Mouse (Mus musculus): ENCODE data around the gene Dpp6. TPM values are rescaled to one million over a fixed set of nuclear protein-coding genes. Genes with fewer than 3 reads are reported as not detected.

The Dpp6 gene
- total RNA-seq, 2 experiments from 2014 or later: not detected

DNA sequence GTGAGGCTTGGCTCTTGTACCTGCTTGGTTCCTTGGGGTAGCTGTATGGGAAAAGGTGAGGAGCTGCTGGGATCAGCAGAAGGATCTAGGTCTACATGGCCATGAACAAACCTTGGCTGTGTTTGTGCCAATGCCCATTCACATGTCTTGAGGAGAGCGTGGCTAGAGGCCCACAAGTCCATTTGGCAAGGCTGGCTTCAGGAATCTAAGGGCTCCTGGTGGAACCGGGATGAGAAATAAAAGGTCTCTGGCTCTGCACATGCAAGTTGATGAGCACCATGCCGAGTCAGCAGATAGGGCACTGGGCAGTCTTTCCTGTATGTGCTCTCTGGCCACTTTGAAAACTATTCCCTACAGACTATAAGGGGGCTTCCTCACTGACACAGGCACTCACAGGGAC, 441.6 kb downstream of the Dpp6 start:
- no peak for ATAC-seq (replicated peaks; ENCODE audit: low FRiP score, low TSS enrichment, poor library complexity, severe bottlenecking)

DNA sequence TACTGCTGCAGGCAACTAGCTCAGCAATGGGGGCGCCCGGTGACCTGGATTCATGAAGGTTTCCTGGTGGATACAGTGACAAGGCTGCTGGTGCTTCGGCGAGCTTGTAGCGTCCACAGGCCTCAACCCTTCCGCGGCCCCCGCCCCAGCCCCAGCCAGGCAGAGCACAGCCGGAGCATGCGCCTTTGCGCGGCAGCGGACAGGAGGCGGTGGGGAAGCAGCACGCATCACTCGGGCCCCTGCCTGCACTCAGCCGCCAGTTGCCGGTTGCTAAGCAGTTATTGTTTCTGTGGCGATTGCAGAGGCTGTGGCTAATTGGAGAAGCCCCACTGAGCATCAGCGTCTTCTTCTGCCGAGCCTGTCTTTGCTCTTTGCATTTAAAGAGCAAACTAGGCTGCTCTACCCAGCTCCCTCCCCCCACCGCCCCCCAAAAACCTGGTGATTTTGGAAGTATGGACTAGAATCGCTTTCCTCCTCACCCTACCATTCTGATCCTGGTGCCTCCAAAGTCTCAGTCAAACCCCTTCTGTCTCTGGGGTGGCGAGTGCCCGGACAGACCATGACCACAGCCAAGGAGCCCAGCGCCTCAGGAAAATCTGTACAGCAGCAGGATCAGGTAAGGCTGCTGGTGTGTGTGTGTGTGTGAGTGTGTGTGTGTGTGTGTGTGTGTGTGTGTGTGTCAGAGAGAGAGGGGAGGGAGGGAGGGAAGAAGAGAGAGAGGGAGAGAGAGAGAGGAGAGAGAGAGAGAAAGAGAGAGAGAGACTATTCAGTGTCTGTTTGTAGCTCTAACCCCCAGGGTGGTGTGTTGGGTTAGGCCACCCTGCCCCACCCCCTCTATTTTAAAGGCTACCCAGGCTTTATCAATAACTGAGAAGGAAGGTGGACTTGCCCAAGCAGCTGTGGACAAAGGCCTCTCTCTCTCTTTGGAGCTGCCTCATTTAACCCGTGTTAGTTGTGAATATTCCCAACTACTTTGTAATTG, 445.0 kb downstream of the Dpp6 start:
- ATAC-seq (replicated peaks; ENCODE audit: low FRiP score, low TSS enrichment, poor library complexity, severe bottlenecking): no peak

DNA sequence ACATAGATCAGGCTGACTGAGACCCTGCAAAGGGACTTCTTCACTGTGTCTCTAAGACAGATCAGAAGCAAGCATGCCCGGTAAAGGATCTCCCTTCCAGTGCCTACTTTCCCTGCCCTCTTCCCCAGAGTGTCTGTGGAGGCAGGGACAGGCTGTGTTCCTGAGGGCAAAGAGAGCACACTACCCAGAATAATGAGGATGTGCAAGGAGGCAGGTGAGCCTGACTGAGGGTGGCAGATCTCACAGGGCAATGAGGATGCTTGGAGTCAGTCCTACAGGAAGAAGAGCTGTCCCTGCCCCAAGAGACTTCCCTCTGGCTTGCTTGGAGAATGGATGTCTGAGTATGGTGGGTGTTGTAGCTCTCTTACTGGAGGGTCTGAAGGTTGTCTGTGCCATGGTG, 445.7 kb downstream of the Dpp6 start:
- no peak for ATAC-seq (replicated peaks; ENCODE audit: low FRiP score, low TSS enrichment, poor library complexity, severe bottlenecking)

DNA sequence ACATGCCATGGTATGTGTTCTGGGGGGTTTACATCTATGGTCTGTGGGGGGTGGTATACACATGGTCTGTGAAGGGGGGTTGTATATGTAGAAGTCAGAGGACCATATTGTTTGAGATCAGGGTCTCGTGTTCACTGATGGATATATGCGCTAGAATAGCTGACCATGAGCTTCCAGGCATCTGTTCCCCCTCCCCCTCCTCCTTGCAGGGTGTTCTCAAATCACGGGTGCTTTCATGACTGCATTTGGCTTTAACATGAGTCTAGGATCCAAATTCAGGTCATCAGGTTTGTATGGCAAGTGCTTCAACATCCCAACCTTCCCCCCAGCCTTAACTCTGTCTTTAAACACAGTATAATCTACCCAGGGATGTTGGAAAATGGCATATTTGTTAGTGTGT, 448.3 kb downstream of the Dpp6 start:
- ATAC-seq (replicated peaks; ENCODE audit: low FRiP score, low TSS enrichment, poor library complexity, severe bottlenecking): no peak

DNA sequence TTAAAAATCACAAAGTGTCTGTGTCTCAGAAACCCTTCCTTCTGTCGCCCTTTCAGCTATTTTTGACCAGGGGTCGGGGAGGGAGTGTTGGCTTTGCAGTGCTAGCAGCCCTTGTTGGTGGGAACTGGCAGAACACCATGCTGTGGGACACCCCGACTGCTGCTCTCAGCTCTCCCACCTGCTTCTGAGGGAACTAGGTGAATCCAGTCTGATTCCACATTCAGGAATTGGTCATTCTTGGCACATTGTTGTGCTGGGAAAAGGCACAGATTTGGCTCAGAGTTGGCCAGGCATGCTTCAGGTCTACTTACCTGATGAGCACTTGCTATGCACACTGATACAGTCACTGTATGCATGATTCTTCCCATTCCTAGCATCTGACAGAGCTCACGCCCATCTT, 454.3 kb downstream of the Dpp6 start:
- no peak for ATAC-seq (replicated peaks; ENCODE audit: low FRiP score, low TSS enrichment, poor library complexity, severe bottlenecking)

DNA sequence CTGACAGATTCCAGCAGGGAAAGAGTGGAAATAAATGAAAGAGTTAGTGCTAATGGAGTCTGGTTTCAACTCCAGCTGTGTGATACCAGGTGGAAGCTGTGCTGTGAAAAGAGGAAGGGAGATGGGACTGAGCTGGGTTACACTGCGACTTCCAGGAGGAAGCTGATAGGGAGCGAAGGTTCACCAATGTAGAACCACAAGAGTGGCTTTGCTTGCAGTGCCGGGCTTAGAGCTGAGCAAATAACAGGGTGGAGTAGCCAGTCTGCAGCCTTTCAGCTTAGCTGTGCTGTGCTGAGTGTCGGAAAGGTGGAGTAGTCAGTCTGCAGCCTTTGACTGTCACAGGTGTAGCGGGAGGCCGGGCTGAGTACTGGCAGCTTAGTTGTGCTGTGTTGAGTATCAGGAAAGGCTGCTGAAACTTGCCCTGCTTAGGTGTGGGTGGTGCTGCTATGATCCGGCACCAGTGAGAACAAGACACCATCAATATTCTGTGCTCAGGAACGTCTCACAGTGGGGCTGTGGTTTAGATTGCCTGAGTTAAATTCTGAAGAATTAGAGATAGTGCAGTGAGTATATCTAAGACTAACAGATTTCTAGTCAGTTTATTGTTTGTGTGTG, 457.9 kb downstream of the Dpp6 start:
- no peak for ATAC-seq (replicated peaks; ENCODE audit: low FRiP score, low TSS enrichment, poor library complexity, severe bottlenecking)

DNA sequence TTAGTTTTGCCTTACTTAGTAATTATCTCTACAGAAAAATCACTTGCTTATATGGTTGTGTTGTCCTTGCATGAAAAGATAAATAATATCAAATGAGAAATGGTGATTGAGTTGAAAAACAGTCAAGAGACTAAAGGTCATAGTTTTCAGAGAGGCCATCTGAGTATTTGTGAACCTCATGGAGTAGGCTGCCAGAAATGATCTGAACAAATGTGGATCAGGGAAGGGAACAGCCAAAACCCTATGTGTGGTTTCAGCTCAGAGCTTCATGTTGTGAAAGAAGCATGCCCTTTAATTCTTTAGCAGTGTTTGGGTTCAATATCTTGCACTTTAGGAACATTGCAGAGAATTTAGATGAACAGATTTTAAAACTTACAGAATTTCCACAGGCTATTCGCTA, 458.9 kb downstream of the Dpp6 start:
- ATAC-seq (replicated peaks; ENCODE audit: low FRiP score, low TSS enrichment, poor library complexity, severe bottlenecking): no peak

DNA sequence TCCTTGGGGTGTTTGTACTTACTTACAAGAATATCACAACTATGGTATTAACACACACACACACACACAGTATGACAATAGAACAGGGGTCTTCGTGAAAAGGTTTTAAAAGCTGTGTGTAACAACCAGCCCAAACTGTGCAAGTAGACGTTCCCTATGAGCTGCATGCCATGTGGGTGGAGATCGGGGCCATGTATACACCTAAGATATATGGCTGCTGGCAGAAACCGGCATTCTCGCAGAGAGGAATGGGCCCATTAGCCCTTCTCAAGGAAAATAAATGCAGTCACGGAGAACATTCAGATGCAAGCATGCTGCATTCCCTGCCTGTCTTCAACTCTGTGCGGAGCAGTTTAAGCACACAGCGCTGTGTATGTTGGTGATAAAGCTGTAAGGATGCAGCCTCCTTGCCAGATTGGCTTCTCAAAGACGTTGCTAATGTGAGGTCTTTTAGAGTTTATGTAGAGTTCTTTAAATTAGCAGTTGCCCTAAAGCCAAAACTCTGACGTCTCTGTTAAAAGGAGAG, 461.2 kb downstream of the Dpp6 start:
- ATAC-seq (replicated peaks; ENCODE audit: low FRiP score, low TSS enrichment, poor library complexity, severe bottlenecking): no peak

DNA sequence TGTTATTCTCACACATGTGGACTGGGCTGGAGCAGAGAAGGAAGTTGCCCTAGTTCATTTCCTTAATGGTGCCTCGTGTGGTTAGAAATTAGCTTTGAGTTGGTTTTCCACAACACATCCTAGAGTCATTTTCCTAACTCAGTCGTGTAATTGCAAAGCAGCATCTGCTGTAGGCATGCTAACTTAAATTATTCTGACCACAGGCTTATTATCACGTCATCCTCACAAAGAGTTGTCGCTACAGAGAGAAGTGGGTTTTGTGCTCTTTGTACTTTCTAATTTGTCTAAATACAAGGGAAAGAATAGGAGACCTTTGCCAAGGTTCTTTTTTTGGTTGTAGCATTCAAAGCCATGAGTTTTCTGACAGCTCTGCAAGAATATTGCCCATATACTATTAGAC, 469.9 kb downstream of the Dpp6 start:
- no peak for ATAC-seq (replicated peaks; ENCODE audit: low FRiP score, low TSS enrichment, poor library complexity, severe bottlenecking)

DNA sequence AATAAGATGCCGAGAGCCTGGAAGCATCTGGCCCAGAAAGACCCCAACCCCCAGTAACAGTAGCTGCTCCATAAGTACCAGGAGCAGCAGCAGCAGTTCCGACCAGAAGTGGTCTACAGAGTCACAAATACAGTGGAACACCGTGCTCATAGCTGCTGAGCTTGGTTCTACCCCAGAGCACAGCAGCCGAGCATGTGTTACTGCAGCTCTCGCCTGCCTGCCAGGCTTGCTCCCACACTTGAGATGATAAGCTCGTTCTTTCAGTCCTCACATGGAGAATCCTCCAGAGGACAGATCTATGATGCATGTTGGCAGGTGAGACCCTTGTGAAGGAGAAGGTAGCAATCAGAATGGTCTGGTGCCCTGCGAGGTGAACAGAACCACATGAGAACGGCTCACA, 474.4 kb downstream of the Dpp6 start:
- ATAC-seq (replicated peaks; ENCODE audit: low FRiP score, low TSS enrichment, poor library complexity, severe bottlenecking): no peak

DNA sequence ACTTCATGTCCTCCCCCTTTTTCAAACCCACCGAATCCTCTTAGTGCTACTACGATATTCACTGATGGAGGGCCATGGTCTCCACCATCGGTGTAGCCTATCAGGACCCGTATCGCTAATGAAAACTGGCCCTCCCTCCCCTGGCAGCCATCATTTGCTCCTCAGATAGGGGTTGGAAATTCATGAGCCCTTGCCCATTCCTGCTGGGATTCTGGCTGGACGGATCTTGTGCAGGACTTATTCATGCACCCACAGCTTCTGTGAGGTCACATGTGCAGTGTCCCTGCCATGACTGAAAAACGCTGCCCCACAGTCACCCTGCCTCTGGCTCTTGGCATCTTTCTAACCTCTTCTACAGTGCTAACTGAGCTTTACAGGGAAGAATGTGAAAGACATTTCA, 475.2 kb downstream of the Dpp6 start:
- no peak for ATAC-seq (replicated peaks; ENCODE audit: low FRiP score, low TSS enrichment, poor library complexity, severe bottlenecking)

DNA sequence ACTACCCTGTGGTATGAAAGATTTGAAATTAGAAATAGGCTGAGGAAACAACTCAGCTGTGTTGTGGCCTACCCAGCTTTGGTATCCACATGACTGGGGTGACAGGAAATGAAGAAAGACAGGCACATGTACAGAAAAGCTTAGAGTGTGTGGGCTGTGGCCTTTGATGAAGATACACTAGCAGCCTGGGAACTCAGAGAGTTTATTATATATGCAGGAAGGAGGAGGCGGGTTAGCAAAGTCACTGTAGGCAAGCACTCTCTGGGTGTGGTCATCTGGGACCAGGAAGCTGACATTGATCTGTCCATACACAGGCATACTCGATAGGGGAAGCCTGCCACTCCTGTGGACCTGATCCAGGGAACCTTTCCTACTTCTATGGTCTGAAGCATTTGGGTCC, 487.1 kb downstream of the Dpp6 start:
- ATAC-seq (replicated peaks; ENCODE audit: low FRiP score, low TSS enrichment, poor library complexity, severe bottlenecking): no peak

DNA sequence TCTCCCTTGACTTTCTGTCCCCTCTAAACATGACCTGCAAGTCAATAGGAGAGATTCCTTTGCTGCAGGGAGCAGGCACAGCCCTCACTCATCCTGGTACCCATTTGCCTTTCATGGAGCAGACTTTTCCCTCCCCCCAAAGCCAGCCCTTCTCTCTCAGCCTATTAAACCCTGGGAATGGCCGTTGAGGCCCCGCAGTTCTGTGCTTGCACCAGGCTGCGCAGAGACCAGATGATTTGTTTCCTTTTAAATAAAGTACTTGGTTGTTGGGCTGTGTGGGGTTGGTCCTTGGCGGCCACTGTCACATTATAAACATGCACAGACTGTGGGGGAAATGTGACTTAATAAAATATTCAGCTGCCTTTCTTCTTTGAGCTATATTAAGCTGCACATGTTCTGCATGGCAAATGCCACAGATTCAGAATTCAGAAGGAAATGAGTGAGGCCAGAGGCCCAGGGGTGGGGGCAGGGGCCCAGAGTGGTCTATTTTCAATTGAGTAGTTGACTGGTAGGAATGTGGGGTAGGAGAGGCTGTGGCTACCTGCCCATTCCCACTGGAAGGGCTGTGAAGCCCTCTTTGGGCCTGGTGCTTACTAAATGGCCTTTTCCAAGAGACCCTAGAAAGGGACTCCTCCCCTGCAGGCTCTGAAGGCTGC, 489.6 kb downstream of the Dpp6 start:
- ATAC-seq (replicated peaks; ENCODE audit: low FRiP score, low TSS enrichment, poor library complexity, severe bottlenecking): no peak

DNA sequence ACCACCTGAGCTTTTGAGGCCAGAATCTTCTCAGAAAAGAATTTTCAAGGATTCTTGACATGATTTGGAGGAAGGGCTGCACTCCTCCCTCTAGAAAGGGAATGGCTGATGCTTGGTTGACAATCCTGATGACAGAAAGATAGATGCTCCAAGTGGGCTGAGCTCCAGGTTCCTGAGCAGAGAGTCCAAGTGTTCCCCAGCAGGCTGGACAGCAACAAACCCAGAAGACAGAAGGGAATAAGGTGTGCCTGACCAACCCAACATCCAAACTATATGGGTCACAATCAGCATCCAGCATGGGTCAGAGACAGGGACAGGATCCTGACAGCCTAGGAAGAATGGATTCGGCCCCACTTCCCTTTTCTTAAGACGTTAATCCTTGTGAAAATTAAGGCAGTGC, 493.2 kb downstream of the Dpp6 start:
- no peak for ATAC-seq (replicated peaks; ENCODE audit: low FRiP score, low TSS enrichment, poor library complexity, severe bottlenecking)

DNA sequence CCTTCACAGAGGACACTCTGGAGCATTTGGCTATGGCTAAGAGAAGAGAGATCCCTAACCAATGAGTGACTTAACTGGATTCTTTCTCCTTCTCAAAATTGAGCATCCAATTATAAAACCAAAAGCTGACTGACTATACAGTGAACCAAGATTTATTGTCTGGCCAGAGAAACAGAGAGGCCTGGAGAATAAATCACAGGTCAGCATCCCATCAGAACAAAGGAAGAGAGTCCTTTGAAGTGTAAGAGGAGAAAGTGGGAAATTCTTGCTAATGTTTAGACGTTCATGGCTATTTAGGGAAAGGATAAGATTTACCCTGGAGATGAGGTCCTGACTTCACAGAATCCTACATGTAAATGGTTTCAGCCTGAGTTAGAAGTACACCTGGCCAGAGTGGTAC, 499.7 kb downstream of the Dpp6 start:
- no peak for ATAC-seq (replicated peaks; ENCODE audit: low FRiP score, low TSS enrichment, poor library complexity, severe bottlenecking)

DNA sequence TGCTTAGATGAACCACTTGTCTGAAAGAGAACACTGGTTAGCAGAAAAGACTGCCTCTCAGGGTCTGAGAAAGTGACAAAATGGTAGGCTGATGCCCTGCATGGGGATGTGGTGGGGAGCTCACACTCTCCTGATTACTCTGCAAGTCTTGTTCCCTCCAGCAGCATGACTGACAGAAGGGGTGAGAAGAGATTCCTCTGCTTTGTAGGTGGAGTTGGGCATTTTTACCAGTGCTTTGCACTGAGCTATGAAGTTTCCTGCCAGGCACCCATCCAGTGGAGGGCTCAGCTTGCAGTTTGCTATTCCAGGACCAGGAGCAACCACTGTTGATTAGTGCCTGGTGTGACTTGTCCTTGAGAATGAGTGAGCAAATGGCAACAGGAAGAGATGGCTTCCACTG, 500.3 kb downstream of the Dpp6 start:
- no peak for ATAC-seq (replicated peaks; ENCODE audit: low FRiP score, low TSS enrichment, poor library complexity, severe bottlenecking)

DNA sequence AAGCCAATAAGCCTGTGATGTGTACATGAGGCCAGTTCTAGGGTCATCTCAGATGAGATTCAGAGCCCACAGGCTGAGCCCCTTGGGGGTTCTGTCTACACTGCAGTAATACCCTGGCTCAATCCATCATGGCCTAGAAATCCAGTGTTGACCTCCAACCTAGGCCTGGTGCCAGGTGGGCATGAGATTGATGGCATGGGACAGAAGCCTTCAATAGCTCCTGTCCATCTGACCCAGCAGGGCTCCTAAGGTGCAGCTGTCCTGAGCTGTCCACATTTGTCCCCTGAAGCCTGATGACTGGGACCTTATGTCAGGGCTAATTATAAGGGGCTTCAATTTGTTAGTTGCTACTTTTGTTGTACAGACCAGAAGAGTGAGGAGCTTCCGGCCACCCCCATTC, 500.8 kb downstream of the Dpp6 start:
- no peak for ATAC-seq (replicated peaks; ENCODE audit: low FRiP score, low TSS enrichment, poor library complexity, severe bottlenecking)

DNA sequence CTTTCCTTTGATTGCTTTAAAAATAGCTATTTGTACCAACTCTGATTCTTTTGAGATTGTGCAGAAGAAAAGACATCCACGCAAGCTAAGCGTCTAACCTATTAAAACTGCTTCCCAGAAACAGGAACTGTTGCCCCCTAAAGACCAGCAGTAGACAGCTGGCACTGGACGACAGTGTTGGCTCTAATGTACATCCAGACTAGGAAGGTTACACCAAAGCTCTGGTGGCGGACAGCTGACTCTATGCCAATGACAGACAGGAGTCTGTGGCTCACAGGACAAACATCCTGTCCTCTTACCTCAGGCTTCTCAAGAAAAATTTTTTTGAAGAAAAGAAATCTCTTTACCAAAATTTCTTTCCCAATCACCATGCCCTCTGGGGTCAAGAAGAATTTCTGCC, 502.7 kb downstream of the Dpp6 start:
- no peak for ATAC-seq (replicated peaks; ENCODE audit: low FRiP score, low TSS enrichment, poor library complexity, severe bottlenecking)

DNA sequence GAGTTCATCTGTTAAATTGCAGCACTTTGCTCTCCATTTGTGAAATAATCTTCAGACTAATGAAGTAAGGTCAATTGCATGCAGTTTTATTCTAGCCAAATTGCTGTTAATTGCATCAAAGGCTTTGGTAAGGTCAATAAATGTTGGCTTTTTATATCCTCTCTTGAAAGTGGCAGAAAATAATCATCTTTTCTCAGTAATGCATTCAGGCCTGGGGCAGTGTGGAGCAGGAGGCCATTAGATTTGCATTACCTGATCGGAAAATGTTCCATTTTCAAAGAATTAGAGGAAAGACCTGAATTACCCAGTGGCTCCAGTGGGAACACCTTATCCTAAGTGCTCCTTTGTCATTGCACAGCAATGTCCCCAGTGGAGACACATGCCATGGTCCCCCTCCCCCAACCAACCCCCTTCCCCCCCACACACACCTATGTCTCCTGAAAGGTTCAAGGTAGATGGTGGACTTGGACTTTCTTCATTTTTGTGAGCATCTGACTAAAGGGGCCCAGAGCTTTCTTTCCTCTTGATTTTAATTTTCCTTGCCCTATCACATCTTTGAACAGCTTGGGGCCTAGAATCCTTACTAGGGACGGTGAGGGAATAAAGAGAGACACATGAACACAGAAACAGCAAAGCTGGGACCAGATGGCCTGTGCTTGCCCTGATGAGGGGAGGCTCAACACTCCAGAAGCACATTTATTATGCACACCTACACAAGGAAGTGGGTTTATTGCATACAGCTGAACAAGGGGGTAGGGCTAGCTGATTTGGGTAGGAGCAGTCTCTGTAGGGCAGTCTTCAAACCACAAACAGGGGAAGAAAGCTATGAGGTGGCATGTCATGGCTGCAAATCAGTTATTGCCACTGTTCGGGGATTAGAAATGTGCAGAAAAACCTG, 506.1 kb downstream of the Dpp6 start:
- no peak for ATAC-seq (replicated peaks; ENCODE audit: low FRiP score, low TSS enrichment, poor library complexity, severe bottlenecking)
